Mouse (Mus musculus): ENCODE results near the gene Prpf4. TPM values are rescaled to one million over a fixed set of nuclear protein-coding genes. Genes with fewer than 3 reads are reported as not detected.

Prpf4 gene
- total RNA-seq, 2 experiments from 2014 or later: 15.8 to 17.5 TPM

DNA sequence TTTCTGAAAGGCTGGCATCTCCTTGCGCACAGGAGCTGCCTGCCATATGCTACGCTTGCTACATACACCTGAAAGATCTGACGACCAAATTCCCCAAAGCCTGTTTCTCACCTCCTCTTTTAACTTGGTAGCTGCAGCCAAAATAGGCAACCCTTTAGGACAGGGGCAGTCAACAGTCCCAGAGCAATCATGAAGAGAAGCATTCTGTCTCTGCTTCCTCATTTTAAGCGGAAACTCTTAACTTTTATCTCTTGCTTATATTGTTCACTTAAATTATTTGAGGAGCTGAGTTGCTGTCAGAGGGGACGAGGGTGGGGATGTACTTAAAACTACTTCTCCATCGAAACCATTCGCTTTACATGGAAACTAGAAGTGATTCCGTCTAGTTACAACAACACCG, 21.0 kb downstream of the Prpf4 start:
- TF ChIP-seq CTCF (IDR thresholded peaks at IDR 0.05): no peak
- intact Hi-C loops (cut with DNase I): no loop called here
- no peak overlapping the region for H3K27ac ChIP-seq
- H3K4me3 ChIP-seq: no peak overlapping the region
- no peak for DNase-seq

DNA sequence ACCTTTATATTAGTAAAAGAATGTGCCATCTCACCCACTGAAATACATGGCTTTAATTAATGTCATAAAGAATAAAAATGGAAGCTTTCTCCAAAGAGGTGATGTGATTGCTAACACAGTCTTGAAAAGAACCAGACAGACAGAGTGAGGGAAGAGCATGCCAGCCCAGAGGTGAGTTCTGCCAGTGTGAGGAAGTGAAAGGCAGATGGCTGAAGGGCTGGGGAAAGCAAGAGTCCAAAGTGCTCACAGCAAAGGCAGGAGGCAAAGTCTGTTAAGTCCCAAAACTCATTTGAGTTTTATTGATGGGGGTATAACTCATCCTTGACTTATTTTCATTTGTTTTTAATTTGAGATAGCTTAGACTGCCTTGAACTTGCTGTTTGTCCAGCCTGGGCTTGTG, 22.1 kb downstream of the Prpf4 start:
- no peak for DNase-seq
- H3K4me3 ChIP-seq: no peak overlapping the region
- H3K27ac ChIP-seq: no peak overlapping the region
- no peak for TF ChIP-seq CTCF (IDR thresholded peaks at IDR 0.05)
- intact Hi-C loops (cut with DNase I): no loop called here

DNA sequence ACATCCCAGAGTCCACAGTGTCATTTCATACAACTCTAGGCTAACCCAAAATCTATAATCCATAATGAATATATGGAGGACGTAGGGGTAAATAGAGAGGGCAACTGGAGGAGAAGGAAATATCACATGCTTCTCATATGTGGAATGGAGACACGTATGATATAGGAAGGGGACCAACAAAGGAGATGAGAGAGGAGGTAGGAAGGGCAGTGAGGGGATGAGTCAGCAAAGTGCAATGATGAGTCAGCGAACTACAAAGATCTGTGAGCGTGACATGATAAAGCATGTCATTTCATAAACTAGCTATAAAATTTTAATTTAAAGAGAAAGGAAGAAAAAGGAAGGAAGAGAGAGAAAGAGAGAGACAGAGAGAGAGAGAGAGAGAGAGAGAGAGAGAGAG, 22.9 kb downstream of the Prpf4 start:
- Histone ChIP-seq H3K27ac (no peak overlapping the region), H3K4me3 (no peak overlapping the region)
- DNase-seq: no peak
- intact Hi-C loops (cut with DNase I): no loop called here
- TF ChIP-seq CTCF (IDR thresholded peaks at IDR 0.05): no peak

DNA sequence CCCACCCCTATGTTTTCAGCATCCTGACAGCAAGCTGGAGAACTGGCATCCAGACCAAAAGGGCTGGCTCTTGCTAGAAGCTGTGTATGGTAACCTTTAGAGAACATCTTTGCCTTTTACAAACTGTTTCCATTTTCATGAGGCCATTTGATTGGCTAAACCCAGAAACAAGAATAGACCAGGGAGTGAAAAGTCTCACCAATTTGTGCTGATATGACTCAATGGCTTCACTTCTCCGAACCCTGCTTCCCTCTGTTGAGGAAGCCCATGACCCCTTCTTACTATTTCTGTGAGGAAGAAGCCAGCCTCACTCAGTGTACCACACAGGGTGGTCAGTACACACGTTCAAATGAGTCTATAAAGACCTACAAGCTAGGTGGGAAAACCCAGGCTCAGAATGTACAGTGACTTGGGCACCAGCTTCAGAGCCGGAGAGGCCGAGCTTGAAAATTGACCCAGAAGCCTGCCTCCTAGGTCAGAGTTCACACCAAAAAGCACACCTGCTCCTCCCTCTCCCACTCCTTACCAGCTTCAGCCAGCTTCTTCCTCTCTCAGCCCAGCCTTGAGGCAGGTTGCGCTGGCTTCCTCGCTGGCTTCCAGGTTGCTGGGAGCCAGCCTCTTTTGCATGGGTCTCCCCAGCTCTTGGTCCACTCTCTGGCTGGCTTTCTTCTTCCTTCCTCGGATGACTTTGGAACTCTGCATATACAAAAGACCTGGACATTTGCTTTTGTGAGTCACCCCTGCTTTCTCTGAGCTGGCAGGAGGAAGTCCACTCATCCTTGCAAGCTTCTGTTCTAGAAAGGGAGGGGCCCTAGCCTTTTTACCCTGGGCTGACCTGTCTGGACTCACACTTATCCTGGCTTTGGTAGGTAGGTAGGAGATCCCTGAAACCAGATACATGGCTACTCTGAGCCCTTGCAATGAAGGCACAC, 25.6 kb downstream of the Prpf4 start:
- intact Hi-C loops (cut with DNase I): no loop called here
- Histone ChIP-seq H3K27ac (no peak overlapping the region), H3K4me3 (no peak overlapping the region)
- TF ChIP-seq CTCF (IDR thresholded peaks at IDR 0.05): no peak
- no peak for DNase-seq

DNA sequence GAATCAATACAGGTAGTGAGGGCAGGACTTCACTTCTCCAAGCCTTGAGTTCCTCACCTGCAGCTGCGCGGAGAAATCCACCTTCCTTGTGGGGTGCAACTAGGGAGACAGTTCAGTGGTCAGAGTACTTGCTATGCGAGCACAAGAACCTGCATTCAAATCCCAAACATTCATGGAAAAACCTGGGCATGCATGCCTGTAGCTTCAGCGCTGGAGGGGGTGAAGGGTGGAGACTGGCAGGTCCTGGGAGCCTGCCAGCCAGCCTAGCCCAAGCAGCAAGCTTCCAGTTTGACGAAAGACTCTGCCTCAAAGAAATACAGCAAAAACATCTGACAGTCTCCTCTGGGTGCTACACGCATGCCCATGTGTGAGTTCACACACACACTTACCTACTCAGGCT, 26.5 kb downstream of the Prpf4 start, which contains the start of gene Rnf183:
TSS of gene Rnf183 (minus strand) at position 172 of the 400 bp plus-strand sequence.
- no peak for DNase-seq
- no peak for TF ChIP-seq CTCF (IDR thresholded peaks at IDR 0.05)
- Histone ChIP-seq H3K27ac (no peak within 1 kb of the TSS), H3K4me3 (no peak within 1 kb of the TSS)
- intact Hi-C loops (cut with DNase I): no loop called here

DNA sequence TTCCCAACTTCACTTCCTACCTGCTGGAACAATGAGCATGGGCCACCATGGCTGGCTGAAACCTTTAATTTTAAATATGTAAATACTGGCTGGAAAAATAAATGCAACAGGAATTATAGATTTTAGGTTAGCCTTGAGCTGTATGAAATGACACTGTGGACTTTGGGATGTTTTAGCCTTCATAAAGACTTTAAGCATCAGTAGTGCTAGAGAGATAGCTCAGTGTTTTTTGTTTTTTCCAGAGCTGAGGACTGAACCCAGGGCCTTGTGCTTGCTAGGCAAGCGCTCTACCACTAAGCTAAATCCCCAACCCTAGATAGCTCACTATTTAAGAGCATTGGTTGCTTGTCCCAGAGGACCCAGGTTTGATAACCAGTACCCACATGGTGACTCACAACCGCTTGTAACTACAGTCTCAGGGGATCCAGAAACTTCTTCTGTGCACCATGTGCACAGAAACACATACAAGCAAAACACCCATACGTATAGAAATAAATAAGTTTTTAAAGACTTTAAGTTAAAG, 28.7 kb downstream of the Prpf4 start:
- H3K27ac ChIP-seq: no peak overlapping the region
- TF ChIP-seq CTCF (IDR thresholded peaks at IDR 0.05): no peak
- intact Hi-C loops (cut with DNase I): no loop called here
- no peak for DNase-seq
- no peak overlapping the region for H3K4me3 ChIP-seq

DNA sequence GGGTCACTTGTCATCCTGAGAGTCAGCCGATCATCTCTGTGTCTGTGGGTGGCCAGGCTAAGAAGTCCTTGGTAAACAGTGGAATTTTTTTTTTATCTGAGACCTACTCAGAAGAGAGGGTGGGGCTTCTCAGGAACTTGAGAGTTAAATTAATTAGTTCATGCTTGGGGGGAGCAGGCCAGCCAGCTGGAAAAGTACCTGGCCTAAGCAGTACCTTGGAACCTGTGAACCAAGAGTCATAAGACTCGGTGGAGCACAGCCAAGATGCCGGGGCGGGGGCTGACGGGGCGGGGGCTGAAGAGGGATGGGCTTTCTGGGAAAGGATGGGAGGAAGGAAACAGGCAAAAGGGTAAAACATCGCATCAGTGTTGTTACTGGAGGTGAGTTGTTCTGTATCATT, 29.3 kb downstream of the Prpf4 start:
- no peak overlapping the region for H3K27ac ChIP-seq
- DNase-seq: no peak
- no peak overlapping the region for H3K4me3 ChIP-seq
- intact Hi-C loops (cut with DNase I): no loop called here
- no peak for TF ChIP-seq CTCF (IDR thresholded peaks at IDR 0.05)

DNA sequence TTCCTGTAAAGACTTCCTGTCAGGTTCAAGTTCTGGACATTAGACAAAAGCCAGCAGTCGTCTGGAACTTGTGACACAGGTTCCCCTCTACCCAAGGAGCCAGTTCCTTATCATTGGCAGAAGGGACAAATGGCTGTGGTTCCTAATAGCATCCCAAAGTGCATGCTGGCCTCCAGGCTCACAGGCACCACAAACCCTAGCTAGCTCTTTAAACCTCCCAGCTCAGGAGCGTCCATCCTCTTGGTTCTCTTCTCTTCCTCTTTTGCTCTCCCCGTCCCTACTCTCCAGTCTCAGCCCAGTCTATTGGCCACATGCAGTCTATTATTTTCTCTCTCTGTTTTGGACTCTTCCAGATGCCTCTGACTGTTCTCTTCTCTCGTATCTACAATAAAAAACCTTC, 31.2 kb downstream of the Prpf4 start:
- intact Hi-C loops (cut with DNase I): no loop called here
- H3K4me3 ChIP-seq: no peak overlapping the region
- no peak for TF ChIP-seq CTCF (IDR thresholded peaks at IDR 0.05)
- no peak for DNase-seq
- no peak overlapping the region for H3K27ac ChIP-seq

DNA sequence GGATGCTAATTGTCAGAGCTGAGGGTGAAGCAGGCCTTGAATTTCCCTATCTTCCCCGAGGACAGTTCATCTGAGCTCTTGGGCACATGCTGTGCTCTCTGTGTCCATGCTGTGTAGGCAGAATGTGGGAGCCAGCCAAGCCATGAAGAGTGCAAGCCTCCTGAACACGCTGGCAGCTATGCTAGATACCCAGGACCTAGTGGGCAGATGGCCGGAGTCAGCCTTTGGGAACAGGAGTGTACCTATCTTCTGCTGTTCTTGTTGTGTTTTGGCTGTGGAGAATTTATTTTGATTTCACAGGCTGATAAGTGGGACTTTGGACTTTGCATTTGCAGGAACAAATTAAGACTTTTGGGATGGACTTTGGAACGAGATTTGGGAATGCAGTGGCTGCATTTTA, 31.9 kb downstream of the Prpf4 start:
- no peak for TF ChIP-seq CTCF (IDR thresholded peaks at IDR 0.05)
- Histone ChIP-seq H3K27ac (no peak overlapping the region), H3K4me3 (no peak overlapping the region)
- intact Hi-C loops (cut with DNase I): no loop called here
- peak; percentile 30 for DNase-seq

DNA sequence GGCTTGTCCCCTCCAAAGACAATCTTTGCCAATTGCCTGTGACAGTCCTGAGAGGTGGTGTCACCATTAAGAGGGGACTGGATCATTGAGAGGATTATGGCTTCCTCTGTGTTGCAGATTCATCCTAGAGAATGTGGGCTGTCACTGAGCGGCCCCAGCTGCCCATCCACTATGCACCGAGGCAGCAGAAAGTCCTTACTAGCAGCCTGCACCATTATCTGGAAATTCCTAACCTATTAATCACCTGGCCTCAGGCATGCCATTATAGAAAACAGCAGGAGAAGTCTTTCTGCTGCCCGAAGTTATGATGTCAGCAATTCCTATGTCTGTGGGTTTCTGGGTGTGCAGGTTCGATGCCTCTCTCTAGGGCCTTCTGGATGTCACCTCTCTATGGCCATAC, 32.4 kb downstream of the Prpf4 start:
- no peak for DNase-seq
- no peak overlapping the region for H3K27ac ChIP-seq
- no peak for TF ChIP-seq CTCF (IDR thresholded peaks at IDR 0.05)
- intact Hi-C loops (cut with DNase I): no loop called here
- H3K4me3 ChIP-seq: no peak overlapping the region

DNA sequence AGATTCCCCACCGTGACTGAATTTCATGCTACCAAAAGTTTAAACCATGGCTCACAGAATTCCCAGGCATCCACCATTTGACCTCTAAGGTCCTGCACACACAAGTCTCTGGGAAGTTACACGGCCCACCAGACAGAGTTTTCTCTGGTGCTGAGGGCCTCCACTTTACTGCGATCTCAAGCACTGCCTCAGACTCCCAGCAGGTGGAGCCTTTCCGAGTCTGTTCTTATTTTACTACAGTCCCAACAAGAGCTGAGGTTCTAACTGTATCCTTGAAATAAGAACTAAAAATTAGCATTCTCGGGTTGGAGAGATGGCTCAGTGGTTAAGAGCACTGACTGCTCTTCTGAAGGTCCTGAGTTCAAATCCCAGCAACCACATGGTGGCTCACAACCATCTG, 46.4 kb downstream of the Prpf4 start:
- TF ChIP-seq CTCF (IDR thresholded peaks at IDR 0.05): peak; percentile 71
- Histone ChIP-seq H3K27ac (no peak overlapping the region), H3K4me3 (no peak overlapping the region)
- DNase-seq: peak; percentile 31
- intact Hi-C loops (cut with DNase I): loop anchor here (10.0 kb wide), 1 partner anchor 310 kb away; no protein-coding TSS in a partner anchor

DNA sequence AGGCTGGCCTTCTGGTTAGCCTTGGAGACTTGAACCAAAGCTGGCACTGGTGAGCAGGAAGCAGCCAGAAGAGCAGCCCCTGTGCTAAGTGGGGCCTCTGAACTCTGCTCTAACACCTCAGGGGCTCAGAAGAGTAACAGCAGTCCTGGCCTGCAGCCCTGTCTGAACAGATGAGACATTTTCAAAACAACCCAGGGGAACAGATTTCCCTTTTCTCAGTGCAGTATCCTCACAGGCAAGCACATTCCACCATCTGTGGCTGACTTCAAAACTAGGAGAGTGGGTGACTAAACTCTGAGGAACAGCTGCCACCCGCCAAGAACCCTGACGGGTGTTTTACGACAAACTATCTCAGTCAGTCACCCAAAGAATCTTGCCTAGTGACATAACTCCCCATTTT, 50.5 kb downstream of the Prpf4 start:
- DNase-seq: no peak
- Histone ChIP-seq H3K27ac (no peak overlapping the region), H3K4me3 (no peak overlapping the region)
- no peak for TF ChIP-seq CTCF (IDR thresholded peaks at IDR 0.05)
- intact Hi-C loops (cut with DNase I): loop anchor here (10.0 kb wide), 1 partner anchor 306 kb away; no protein-coding TSS in a partner anchor

DNA sequence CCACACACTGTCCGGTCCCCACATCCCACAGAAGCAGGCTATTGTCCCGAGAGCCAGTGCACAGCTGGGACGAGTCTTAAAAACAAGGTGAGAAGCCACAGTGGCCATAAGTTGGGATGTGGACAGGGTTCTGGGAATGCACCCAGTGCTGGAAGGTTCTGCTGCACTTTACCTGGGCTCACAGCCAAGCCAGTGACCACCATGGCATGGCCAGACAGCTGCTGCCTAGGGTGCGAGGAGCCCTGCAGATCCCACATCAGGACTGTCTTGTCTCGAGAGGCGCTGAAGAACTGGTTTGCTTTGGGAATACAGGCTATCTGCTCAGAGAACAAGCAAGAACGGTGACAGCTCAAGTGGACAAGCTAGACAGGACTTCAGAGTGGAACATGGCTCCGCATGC, 51.8 kb downstream of the Prpf4 start:
- no peak for DNase-seq

More for the DNA sequence above, 51.8 kb downstream of the Prpf4 start:
- intact Hi-C loops (cut with DNase I): no loop called here
- H3K27ac ChIP-seq: no peak overlapping the region
- H3K4me3 ChIP-seq: no peak overlapping the region
- no peak for TF ChIP-seq CTCF (IDR thresholded peaks at IDR 0.05)

Measured in gastrocnemius, adult 2 months (tissue).